Mouse (Mus musculus) kidney, adult 2 months (tissue): ENCODE results near the gene Nxf1.
A peak's percentile ranks its signal among the peaks of the same experiment; 100 is the strongest.

ENCODE experiments used
- CTCF ChIP-seq: fragments of 200-500 bp; conservative IDR thresholded peaks from 2 replicates; pipeline ENCODE4 v1.5.1; 2011; ENCODE audit warnings: low read depth, mild to moderate bottlenecking, control low read depth, low read length, moderate library complexity, mixed read lengths; ENCODE audit not compliant: insufficient read depth, insufficient read length
- POLR2A ChIP-seq: fragments of 200-500 bp; IDR thresholded peaks from one replicate; pipeline ENCODE4 v1.6.1; 2011; ENCODE audit warnings: low read depth, low read length, control low read depth

GRCm38 (mm10) chr19:8774086-8774835, 17.4 kb downstream of the Nxf1 start, which contains the start of gene Tmem179b:
- TF ChIP-seq CTCF (no peak), POLR2A (peak; percentile 70)
